Mouse (Mus musculus) embryonic facial prominence, embryonic 11.5 days (tissue): ENCODE measurements around the gene Olfr955. TPM values are rescaled to one million over a fixed set of nuclear protein-coding genes. Genes with fewer than 3 reads are reported as not detected.

Experiments
- polyA plus RNA-seq: library from polyadenylated mRNA; unstranded; fragments of >200 nt; fragmentation: Nextera tagmentation; extraction: Ambion mirVana; gene quantifications from 2 replicates; pipeline ENCODE4 v1.2.1, GENCODE M21; 2014

The Olfr955 gene
- polyA plus RNA-seq, 1 experiment from 2014 or later: not detected

Other genes starting within 250 kb of the Olfr955 start
- not detected in 2 replicates for gene Olfr1537, start 221.9 kb downstream of the Olfr955 start, polyA plus RNA-seq
- gene Olfr945, start 195.1 kb downstream of the Olfr955 start, polyA plus RNA-seq: not detected in 2 replicates
- not detected in 2 replicates for gene Olfr948, start 145.9 kb downstream of the Olfr955 start, polyA plus RNA-seq
- gene Olfr951, start 84.5 kb downstream of the Olfr955 start, polyA plus RNA-seq: not detected in 2 replicates
- not detected in 2 replicates for gene Olfr952, start 44.8 kb downstream of the Olfr955 start, polyA plus RNA-seq
- not detected in 2 replicates for gene Olfr954, start 15.2 kb downstream of the Olfr955 start, polyA plus RNA-seq
- not detected in 2 replicates for gene Olfr44, start 22.1 kb upstream of the Olfr955 start, polyA plus RNA-seq
- gene Olfr957, start 43.9 kb upstream of the Olfr955 start, polyA plus RNA-seq: not detected in 2 replicates
- gene Olfr958, start 82.1 kb upstream of the Olfr955 start, polyA plus RNA-seq: not detected in 2 replicates
- gene Olfr959, start 103.6 kb upstream of the Olfr955 start, polyA plus RNA-seq: not detected in 2 replicates
- 34.3 and 35.0 TPM in 2 replicates for gene AW551984, start 132.5 kb upstream of the Olfr955 start, polyA plus RNA-seq
- gene Olfr148, start 138.7 kb upstream of the Olfr955 start, polyA plus RNA-seq: not detected in 2 replicates
- not detected in 2 replicates for gene Olfr960, start 149.4 kb upstream of the Olfr955 start, polyA plus RNA-seq
- not detected in 2 replicates for gene Olfr961, start 173.1 kb upstream of the Olfr955 start, polyA plus RNA-seq
- not detected in 2 replicates for gene Olfr963, start 195.3 kb upstream of the Olfr955 start, polyA plus RNA-seq
- gene Olfr149, start 235.2 kb upstream of the Olfr955 start, polyA plus RNA-seq: not detected in 2 replicates
- not detected in 2 replicates for gene Olfr965, start 239.4 kb upstream of the Olfr955 start, polyA plus RNA-seq